Mouse (Mus musculus) testis, adult 2 months (tissue): ENCODE results near the gene Filip1l. TPM values are rescaled to one million over a fixed set of nuclear protein-coding genes. Genes with fewer than 3 reads are reported as not detected.
A peak's percentile ranks its signal among the peaks of the same experiment; 100 is the strongest.

Source experiments
- H3K27ac ChIP-seq: fragments of 200-500 bp; 2 replicates; pipeline ENCODE4 v1.5.1; 2012; ENCODE audit warnings: low read depth, low read length; ENCODE audit not compliant: control insufficient read depth, insufficient read depth
- H3K27me3 ChIP-seq: fragments of 200-500 bp; 2 replicates; pipeline ENCODE4 v1.6.1; 2012; ENCODE audit warnings: mild to moderate bottlenecking, low read length, moderate library complexity; ENCODE audit not compliant: control insufficient read depth, insufficient read depth
- H3K36me3 ChIP-seq: fragments of 200-500 bp; 2 replicates; pipeline ENCODE4 v1.6.1; 2012; ENCODE audit warnings: mild to moderate bottlenecking, low read length; ENCODE audit not compliant: control insufficient read depth, insufficient read depth
- H3K4me1 ChIP-seq: fragments of 200-500 bp; 2 replicates; pipeline ENCODE4 v1.6.1; 2012; ENCODE audit warnings: low read length; ENCODE audit not compliant: control insufficient read depth, insufficient read depth
- H3K4me3 ChIP-seq: fragments of 200-500 bp; 2 replicates; pipeline ENCODE4 v1.5.1; 2012; ENCODE audit warnings: low read depth, mild to moderate bottlenecking, low read length, moderate library complexity, mixed read lengths; ENCODE audit not compliant: control insufficient read depth
- CTCF ChIP-seq: fragments of 200-500 bp; IDR thresholded peaks from 2 replicates; pipeline ENCODE4 v1.5.1; 2012; ENCODE audit warnings: low read depth, mild to moderate bottlenecking, inconsistent platforms, low read length, moderate library complexity; ENCODE audit not compliant: control insufficient read depth, insufficient read depth, insufficient replicate concordance
- POLR2A ChIP-seq: fragments of 200-500 bp; IDR thresholded peaks from 2 replicates; pipeline ENCODE4 v1.6.1; 2012; ENCODE audit warnings: low read depth, mild to moderate bottlenecking, inconsistent platforms, low read length, moderate library complexity; ENCODE audit not compliant: control insufficient read depth
- polyA plus RNA-seq: library from polyadenylated mRNA; depleted of rRNA; stranded (reverse); fragments of >200 nt; gene quantifications from 2 replicates; pipeline ENCODE4 v1.2.3, GENCODE M21; 2012; rRNA removed

Filip1l gene
- polyA plus RNA-seq, 1 experiment: 1.2 TPM

- peak within 1 kb of the TSS; percentile 67 for H3K27ac ChIP-seq
- peak within 1 kb of the TSS; percentile 87 for H3K4me3 ChIP-seq
- H3K36me3 ChIP-seq: no peaks in the 10 kb centered on the region
- H3K27me3 ChIP-seq: no peaks in the 10 kb centered on the region
- TF ChIP-seq CTCF (no peak), POLR2A (peak; percentile 85)
- H3K4me1 ChIP-seq: peaks cover 2% of the 10 kb centered on the region; the same call in 1 of the 2 replicates
Observed at GRCm38 (mm10) chr16:57606444-57607227, 253.7 kb downstream of the Filip1l start, which contains the start of gene Cmss1. Cmss1 (minus strand) TSS chr16:57606864.

- no peaks in the 10 kb centered on the region for H3K27me3 ChIP-seq
- peaks cover 2% of the 10 kb centered on the region; the same call in 1 of the 2 replicates for H3K4me1 ChIP-seq
- H3K4me3 ChIP-seq: no peak overlapping the region
- TF ChIP-seq POLR2A: no peak
- TF ChIP-seq CTCF: peak; percentile 14; the same call in 1 of the 2 replicates
- no peak overlapping the region for H3K27ac ChIP-seq
- no peaks in the 10 kb centered on the region for H3K36me3 ChIP-seq
Observed at GRCm38 (mm10) chr16:57611768-57612167, 258.9 kb downstream of the Filip1l start.

Other genes starting within 250 kb of the Filip1l start
- gene Tomm70a, start 231.4 kb upstream of the Filip1l start, polyA plus RNA-seq: 20.7 and 24.1 TPM in 2 replicates
- 6.0 and 6.1 TPM in 2 replicates for gene Nit2, start 185.8 kb upstream of the Filip1l start, polyA plus RNA-seq
- 26.9 and 28.0 TPM in 2 replicates for gene Tbc1d23, start 121.6 kb upstream of the Filip1l start, polyA plus RNA-seq
- 50.4 and 66.3 TPM in 2 replicates for gene Tmem30c, start 60.2 kb upstream of the Filip1l start, polyA plus RNA-seq